Mouse (Mus musculus) limb, embryonic 14.5 days (tissue): Measurements from ENCODE around the gene Ado. TPM values are rescaled to one million over a fixed set of nuclear protein-coding genes. Genes with fewer than 3 reads are reported as not detected.
A peak's percentile ranks its signal among the peaks of the same experiment; 100 is the strongest.

Experiments
- ATAC-seq: fragments of 200-750 bp; cut with Nextera tagmentation; 2 replicates; pipeline ENCODE4 v1.8.0; 2017; ENCODE audit warnings: low read depth, moderate number of reproducible peaks, moderate TSS enrichment; ENCODE audit not compliant: low FRiP score
- DNase-seq: peaks from one replicate; pipeline ENCODE4 v3.0.0-alpha.2; 2015; ENCODE audit warnings: low spot score
- H3K27ac ChIP-seq: fragments of 300-500 bp; sonication (generic); replicated peaks from 2 replicates; pipeline ENCODE4 v1.5.1; 2014; ENCODE audit warnings: low read depth, mild to moderate bottlenecking, low read length, moderate library complexity, mixed read lengths
- H3K27me3 ChIP-seq: fragments of 300-500 bp; sonication (generic); 2 replicates; pipeline ENCODE4 v1.6.1; 2014; ENCODE audit warnings: low read length, mixed read lengths; ENCODE audit not compliant: control insufficient read depth, insufficient read depth
- H3K36me3 ChIP-seq: fragments of 300-500 bp; sonication (generic); 2 replicates; pipeline ENCODE4 v1.6.1; 2014; ENCODE audit warnings: mild to moderate bottlenecking, low read length, moderate library complexity, mixed read lengths; ENCODE audit not compliant: control insufficient read depth, insufficient read depth
- H3K4me1 ChIP-seq: fragments of 300-500 bp; sonication (generic); 2 replicates; pipeline ENCODE4 v1.6.1; 2014; ENCODE audit warnings: antibody characterized with exemption, low read length, mixed read lengths; ENCODE audit not compliant: control insufficient read depth, insufficient read depth
- H3K4me2 ChIP-seq: fragments of 300-500 bp; sonication (generic); replicated peaks from 2 replicates; pipeline ENCODE4 v1.6.1; 2014; ENCODE audit warnings: low read depth, mild to moderate bottlenecking, low read length, moderate library complexity; ENCODE audit not compliant: severe bottlenecking
- H3K4me3 ChIP-seq: fragments of 300-500 bp; sonication (generic); replicated peaks from 2 replicates; pipeline ENCODE4 v1.5.1; 2014; ENCODE audit warnings: low read length
- H3K9ac ChIP-seq: fragments of 300-500 bp; sonication (generic); 2 replicates; pipeline ENCODE4 v1.6.1; 2014; ENCODE audit warnings: mild to moderate bottlenecking, low read depth, low read length, moderate library complexity; ENCODE audit not compliant: severe bottlenecking
- H3K9me3 ChIP-seq: fragments of 300-500 bp; sonication (generic); 2 replicates; pipeline ENCODE4 v1.6.1; 2016; ENCODE audit warnings: low read length; ENCODE audit not compliant: control insufficient read depth
- POLR2A ChIP-seq: fragments of 200-500 bp; IDR thresholded peaks from 2 replicates; pipeline ENCODE4 v1.8.0; 2012; ENCODE audit warnings: inconsistent platforms, mild to moderate bottlenecking, moderate library complexity, borderline replicate concordance; ENCODE audit not compliant: insufficient read depth, insufficient read length; ENCODE audit errors: extremely low read depth
- WGBS: fragments of 180-500 bp; shearing (Covaris S2); extraction: QIAGEN DNeasy Blood & Tissue Kit; methylation state at CpG from one replicate; pipeline ENCODE4 v1.1.7; 2014; 5-methylcytosine and 5-hydroxymethylcytosine counted together
- polyA plus RNA-seq, 2 experiments: library from polyadenylated mRNA; depleted of rRNA in 1 of 2; stranded (reverse) in 1 of 2; unstranded in 1 of 2; fragments of >200 nt; fragmentation: Nextera tagmentation in 1 of 2; extraction: Ambion mirVana in 1 of 2; gene quantifications; 2 replicates each; pipeline versions ENCODE4 v1.2.1 to v1.2.3; 2012 to 2014

Ado gene
- polyA plus RNA-seq, 2 experiments = 14.1 to 63.8 TPM

- Histone ChIP-seq H3K27me3 (no peaks in the 10 kb centered on the region), H3K4me1 (peaks cover 8% of the 10 kb centered on the region; the same call in 1 of the 2 replicates), H3K9me3 (no peaks in the 10 kb centered on the region), H3K4me3 (no peak overlapping the region), H3K9ac (no peak overlapping the region), H3K4me2 (no peak overlapping the region), H3K27ac (no peak overlapping the region), H3K36me3 (no peaks in the 10 kb centered on the region)
- peak; percentile 65; the same call in 1 of the 2 replicates for ATAC-seq
- no peak for TF ChIP-seq POLR2A
- 51% methylated on average over 8 of the region's 8 CpGs for WGBS
- peak; percentile 13 for DNase-seq
Observed at GRCm38 (mm10) chr10:67573310-67573709, 24.6 kb upstream of the Ado start.

- Histone ChIP-seq H3K4me3 (no peak overlapping the region), H3K36me3 (no peaks in the 10 kb centered on the region), H3K4me1 (peaks cover 8% of the 10 kb centered on the region; the same call in 1 of the 2 replicates), H3K27ac (no peak overlapping the region), H3K4me2 (no peak overlapping the region), H3K9ac (no peak overlapping the region), H3K27me3 (no peaks in the 10 kb centered on the region), H3K9me3 (no peaks in the 10 kb centered on the region)
- TF ChIP-seq POLR2A = no peak
- DNase-seq = no peak
- 94% methylated on average over 14 of the region's 14 CpGs for WGBS
- ATAC-seq = no peak
Observed at GRCm38 (mm10) chr10:67571443-67571842, 22.7 kb upstream of the Ado start.

GRCm38 (mm10) chr10:67569539-67569938 is 20.8 kb upstream of the Ado start:
- Histone ChIP-seq H3K27me3 (no peaks in the 10 kb centered on the region), H3K4me3 (no peak overlapping the region), H3K27ac (no peak overlapping the region), H3K36me3 (no peaks in the 10 kb centered on the region), H3K4me2 (no peak overlapping the region), H3K9ac (no peak overlapping the region), H3K4me1 (peaks cover 8% of the 10 kb centered on the region; the same call in 1 of the 2 replicates), H3K9me3 (no peaks in the 10 kb centered on the region)
- WGBS = 76% methylated on average over 7 of the region's 7 CpGs
- ATAC-seq (no peak), DNase-seq (no peak)
- no peak for TF ChIP-seq POLR2A

- no peaks in the 10 kb centered on the region for H3K4me1 ChIP-seq
- no peak for DNase-seq
- WGBS = 75% methylated on average over 8 of the region's 8 CpGs
- no peaks in the 10 kb centered on the region for H3K27me3 ChIP-seq
- TF ChIP-seq POLR2A = no peak
- H3K36me3 ChIP-seq = no peaks in the 10 kb centered on the region
- no peak for ATAC-seq
- no peak overlapping the region for H3K27ac ChIP-seq
- H3K4me3 ChIP-seq = no peak overlapping the region
- no peak overlapping the region for H3K9ac ChIP-seq
- no peaks in the 10 kb centered on the region for H3K9me3 ChIP-seq
- no peak overlapping the region for H3K4me2 ChIP-seq
Observed at GRCm38 (mm10) chr10:67566104-67566503, 17.3 kb upstream of the Ado start.

GRCm38 (mm10) chr10:67564509-67564908 is 15.8 kb upstream of the Ado start:
- DNase-seq (no peak), ATAC-seq (no peak)
- Histone ChIP-seq H3K9me3 (no peaks in the 10 kb centered on the region), H3K4me2 (no peak overlapping the region), H3K27ac (no peak overlapping the region), H3K36me3 (no peaks in the 10 kb centered on the region), H3K9ac (no peak overlapping the region), H3K27me3 (no peaks in the 10 kb centered on the region), H3K4me1 (no peaks in the 10 kb centered on the region), H3K4me3 (no peak overlapping the region)
- no peak for TF ChIP-seq POLR2A
- WGBS = 89% methylated on average over 7 of the region's 7 CpGs

GRCm38 (mm10) chr10:67561185-67561584 is 12.4 kb upstream of the Ado start:
- TF ChIP-seq POLR2A = no peak
- Histone ChIP-seq H3K4me2 (no peak overlapping the region), H3K27me3 (no peaks in the 10 kb centered on the region), H3K4me1 (no peaks in the 10 kb centered on the region), H3K9ac (no peak overlapping the region), H3K36me3 (no peaks in the 10 kb centered on the region), H3K9me3 (no peaks in the 10 kb centered on the region), H3K4me3 (no peak overlapping the region), H3K27ac (no peak overlapping the region)
- no peak for DNase-seq
- WGBS = 67% methylated on average over 1 of the region's 1 CpGs
- no peak for ATAC-seq
